Mouse (Mus musculus): ENCODE data around the gene Abca1.

GRCm38 (mm10) chr4:53115866-53116265, 43.8 kb downstream of the Abca1 start:
- TF ChIP-seq CTCF (IDR thresholded peaks at IDR 0.05; ENCODE audit: low read depth) (no peak), EP300 (optimal IDR thresholded peaks at IDR 0.05) (no peak)
